Mouse (Mus musculus): ENCODE results near the gene 1700028J19Rik.
"Not testable (repeated sequence)": the region's sequence is repeated elsewhere in the genome, so short reads cannot be mapped to it uniquely, and the experiment has no call there.

The 1700028J19Rik gene

DNA sequence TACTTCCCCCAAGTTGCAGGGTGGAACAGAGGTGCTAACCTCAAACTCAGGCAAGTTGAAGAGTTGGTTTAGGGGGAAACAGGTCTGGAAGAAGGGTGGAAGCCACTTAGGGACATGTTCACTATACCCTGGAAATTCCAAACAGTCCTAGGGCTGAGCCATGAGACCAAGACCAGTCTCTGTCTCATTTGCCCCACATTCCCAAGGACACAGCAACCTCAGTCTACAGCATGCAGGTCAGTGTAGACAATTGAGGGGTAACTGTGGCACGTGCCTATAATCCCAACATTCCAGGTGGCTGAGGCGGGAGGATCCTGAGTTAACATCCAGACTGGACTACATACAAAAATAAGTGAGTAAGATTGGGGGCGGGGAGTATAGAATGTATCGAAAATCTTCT is 2.8 kb upstream of the 1700028J19Rik start:
- no peak for DNase-seq

GRCm38 (mm10) chr7:44247971-44248370 is 1.5 kb upstream of the 1700028J19Rik start:
- DNase-seq: no peak

GRCm38 (mm10) chr7:44246984-44247470 is 532 bp upstream of the 1700028J19Rik start:
- peak in 1 of 2 experiments; percentile 76 for DNase-seq

- no peak for DNase-seq
Measured at GRCm38 (mm10) chr7:44244080-44244479, 2.4 kb downstream of the 1700028J19Rik start.

GRCm38 (mm10) chr7:44241163-44241562 is 5.3 kb downstream of the 1700028J19Rik start:
- DNase-seq: no peak

DNA sequence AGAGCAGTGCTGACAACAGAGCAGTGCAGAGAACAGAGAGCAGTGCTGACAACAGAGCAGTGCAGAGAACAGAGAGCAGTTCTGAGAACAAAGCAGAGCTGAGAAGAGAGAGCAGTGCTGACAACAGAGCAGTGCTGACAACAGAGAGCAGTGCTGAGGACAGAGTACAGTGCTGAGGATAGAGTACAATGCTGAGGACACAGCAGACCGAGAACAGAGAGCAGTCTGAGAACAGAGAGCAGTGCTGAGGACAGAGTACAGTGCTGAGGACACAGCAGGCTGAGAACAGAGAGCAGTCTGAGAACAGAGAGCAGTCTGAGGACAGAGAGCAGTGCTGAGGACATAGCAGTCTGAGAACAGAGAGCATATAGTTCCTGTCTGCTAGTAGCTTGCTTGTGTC is 5.8 kb downstream of the 1700028J19Rik start:
- DNase-seq: no peak

DNA sequence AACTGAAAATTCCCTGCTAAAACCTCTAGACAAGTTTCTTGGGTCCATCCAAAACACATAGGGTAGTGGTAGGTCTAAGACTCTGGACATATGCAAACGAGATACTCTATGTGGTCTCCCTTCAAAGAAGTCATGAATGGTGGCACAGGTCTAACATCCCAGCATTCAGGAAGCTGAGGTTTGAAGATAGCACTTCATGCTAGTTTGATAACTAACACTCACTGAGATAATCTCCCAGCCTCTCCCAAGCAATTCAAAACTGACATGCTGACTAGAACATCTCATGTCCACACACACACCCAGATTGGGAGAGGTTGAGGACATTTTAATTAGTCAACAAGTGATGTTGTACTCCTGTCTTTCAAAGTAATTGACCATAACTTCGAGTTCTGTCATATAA is 6.6 kb downstream of the 1700028J19Rik start:
- no peak for DNase-seq

DNA sequence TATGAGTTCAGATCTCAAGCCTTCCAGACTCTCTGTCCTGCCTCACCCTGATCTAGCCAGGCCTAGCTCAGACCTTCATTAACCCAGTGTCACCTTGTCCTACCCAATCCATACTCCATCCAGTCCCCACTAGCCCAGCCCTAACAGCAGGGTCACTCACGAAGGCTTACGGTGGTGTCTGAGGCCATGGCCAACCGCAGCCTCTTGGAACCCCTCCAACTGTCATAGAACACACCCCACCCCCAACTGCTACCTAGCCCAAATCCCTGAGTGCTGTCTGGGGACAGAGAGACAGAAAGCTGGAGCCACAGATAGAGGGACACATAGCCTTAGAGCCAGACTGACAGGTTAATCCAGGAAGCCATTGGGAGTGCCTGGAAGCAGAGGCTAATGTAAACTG is 10.6 kb downstream of the 1700028J19Rik start, which contains the start of gene Gm36864:
Gene Gm36864, plus strand, starts transcription at position 269 of the 400 bp plus-strand sequence.
- DNase-seq: no peak

DNA sequence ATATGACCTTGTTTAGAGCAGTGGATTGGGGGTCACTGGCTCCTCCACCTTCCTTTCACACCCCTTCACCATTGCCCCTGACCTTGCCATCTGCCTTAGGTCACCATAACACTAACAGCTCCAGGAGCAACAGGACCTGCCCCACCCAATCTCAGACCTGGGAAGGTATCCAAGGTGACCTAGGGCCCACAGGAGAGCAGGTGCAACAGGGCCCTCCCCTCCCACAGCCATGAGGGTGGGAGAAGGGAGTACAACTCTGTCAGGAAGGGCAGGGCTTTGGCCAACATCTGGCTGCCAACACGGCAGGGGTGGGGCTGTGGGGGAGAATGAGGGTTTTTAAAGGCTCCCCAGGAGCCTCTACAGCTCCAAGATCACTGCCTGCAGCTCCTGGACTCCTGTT is 21.4 kb downstream of the 1700028J19Rik start, which contains the start of gene Klk1:
Gene Klk1, plus strand, starts transcription at position 285 of the 400 bp plus-strand sequence.
- DNase-seq: no peak

- not testable (repeated sequence) for DNase-seq
Measured at GRCm38 (mm10) chr7:44222335-44222734, 24.2 kb downstream of the 1700028J19Rik start.

DNA sequence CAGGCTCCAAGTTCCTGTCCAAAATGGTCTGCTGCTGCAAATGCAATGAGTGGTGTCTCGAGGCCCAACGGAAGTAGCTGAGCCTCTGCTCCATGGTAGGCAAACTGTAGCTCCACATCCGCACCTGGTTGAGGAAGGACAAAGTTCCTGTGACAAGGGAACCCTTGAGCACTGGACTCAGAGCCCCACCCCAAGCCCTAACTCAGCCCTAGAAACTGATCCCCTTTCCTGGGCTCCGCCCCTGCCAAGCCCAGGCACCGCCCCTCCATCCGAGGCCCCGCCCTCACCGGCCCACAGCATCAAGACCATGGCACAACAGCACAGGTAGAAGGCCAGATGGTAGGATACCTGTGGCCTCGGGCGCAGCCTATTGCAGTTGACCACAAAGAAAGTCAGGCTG is 24.9 kb downstream of the 1700028J19Rik start:
- not testable (repeated sequence) for DNase-seq

GRCm38 (mm10) chr7:44215645-44216044 is 30.9 kb downstream of the 1700028J19Rik start, which contains the start of gene Klk1b5:
Gene Klk1b5 (plus strand): TSS chr7:44215945.
- no peak for DNase-seq

- no peak for DNase-seq
Measured at GRCm38 (mm10) chr7:44208307-44208706, 38.2 kb downstream of the 1700028J19Rik start.

DNA sequence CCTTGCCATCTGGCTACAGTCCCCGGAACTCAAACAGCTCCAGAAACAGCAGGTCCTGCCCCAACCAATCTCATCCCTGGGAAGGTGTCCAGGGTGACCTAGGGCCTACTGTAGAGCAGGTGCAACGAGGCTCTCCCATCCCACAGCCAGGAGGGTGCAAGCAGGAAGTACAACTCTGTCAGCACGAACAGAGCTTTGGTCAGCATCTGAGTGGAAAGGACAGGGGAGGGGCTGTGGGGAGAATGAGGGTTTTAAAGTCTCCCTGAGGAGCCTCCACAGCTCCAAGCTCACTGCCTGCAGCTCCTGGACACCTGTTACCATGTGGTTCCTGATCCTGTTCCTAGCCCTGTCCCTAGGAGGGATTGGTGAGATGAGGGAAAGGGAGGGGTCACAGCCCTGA is 39.4 kb downstream of the 1700028J19Rik start, which contains the start of gene Klk1b4:
Gene Klk1b4, plus strand, starts transcription at position 301 of the 400 bp plus-strand sequence.
- DNase-seq: not testable (repeated sequence)

DNA sequence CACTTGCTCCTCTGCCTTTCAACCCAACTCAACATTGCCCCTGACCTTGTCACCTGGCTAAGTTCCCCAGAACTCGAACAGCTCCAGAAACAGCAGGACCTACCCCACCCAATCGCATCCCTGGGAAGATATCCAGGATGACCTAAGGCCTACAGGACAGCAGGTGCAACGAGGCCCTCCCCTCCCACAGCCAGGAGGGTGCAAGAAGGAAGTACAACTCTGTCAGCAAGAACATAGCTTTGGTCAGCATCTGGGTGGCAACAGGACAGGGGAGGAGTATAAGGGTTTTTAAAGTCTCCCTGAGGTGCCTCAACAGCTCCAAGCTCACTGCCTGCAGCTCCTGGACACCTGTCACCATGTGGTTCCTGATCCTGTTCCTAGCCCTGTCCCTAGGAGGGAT is 48.6 kb downstream of the 1700028J19Rik start, which contains the start of gene Klk1b3:
Gene Klk1b3, plus strand, starts transcription at position 301 of the 400 bp plus-strand sequence.
- DNase-seq: no peak

- DNase-seq: not testable (repeated sequence)
Measured at GRCm38 (mm10) chr7:44193466-44193865, 53.0 kb downstream of the 1700028J19Rik start.

DNA sequence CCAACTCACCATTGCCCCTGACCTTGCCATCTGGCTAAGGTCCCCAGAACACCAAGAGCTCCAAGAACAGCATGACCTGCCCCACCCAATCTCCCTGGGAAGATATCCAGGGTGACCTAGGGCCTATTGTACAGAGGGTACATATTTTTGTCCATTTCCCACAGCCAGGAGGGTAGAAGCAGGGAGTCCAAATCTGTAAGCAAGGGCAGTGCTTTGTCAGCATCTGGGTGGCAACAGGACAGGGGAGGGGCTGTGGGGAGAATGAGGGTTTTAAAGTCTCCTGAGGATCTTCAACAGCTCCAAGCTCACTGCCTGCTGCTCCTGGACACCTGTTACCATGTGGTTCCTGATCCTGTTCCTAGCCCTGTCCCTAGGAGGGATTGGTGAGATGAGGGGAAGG is 58.6 kb downstream of the 1700028J19Rik start, which contains the start of gene Klk1b24:
Gene Klk1b24, plus strand, starts transcription at position 301 of the 400 bp plus-strand sequence.
- DNase-seq: not testable (repeated sequence)

DNA sequence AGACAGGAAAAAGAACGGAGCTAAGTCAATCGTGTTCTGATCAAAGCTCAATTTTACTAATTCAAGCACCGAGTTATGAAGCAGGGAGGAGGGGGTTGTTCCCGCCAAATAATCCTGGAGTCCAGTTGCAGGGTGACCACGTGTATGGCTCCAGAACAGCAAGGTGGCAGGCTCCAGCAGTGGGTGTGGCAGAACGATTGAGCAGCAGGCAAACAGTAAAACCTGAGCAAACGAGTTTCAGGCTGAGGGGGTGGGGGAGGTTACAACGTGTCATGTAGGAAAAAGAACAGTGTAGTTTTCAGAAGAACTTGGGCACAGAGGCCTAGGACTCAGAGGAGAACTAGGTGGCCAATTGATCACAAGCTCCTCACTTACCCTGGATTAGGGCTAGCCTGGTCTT is 60.0 kb downstream of the 1700028J19Rik start:
- DNase-seq: not testable (repeated sequence)

Data from cerebellum, postnatal 14 days (tissue).